Mouse (Mus musculus) olfactory bulb, adult 2 months (tissue): Measurements from ENCODE around the gene Tln1.

Experiments used
- CTCF ChIP-seq: fragments of 200-500 bp; IDR thresholded peaks from 2 replicates; pipeline ENCODE4 v1.5.1; 2012; ENCODE audit warnings: low read depth, mild to moderate bottlenecking, low read length, moderate library complexity; ENCODE audit not compliant: insufficient read depth
- POLR2A ChIP-seq: fragments of 200-500 bp; IDR thresholded peaks from 2 replicates; pipeline ENCODE4 v1.6.1; 2012; ENCODE audit warnings: mild to moderate bottlenecking, low read depth, low read length, moderate library complexity; ENCODE audit not compliant: insufficient read depth

DNA sequence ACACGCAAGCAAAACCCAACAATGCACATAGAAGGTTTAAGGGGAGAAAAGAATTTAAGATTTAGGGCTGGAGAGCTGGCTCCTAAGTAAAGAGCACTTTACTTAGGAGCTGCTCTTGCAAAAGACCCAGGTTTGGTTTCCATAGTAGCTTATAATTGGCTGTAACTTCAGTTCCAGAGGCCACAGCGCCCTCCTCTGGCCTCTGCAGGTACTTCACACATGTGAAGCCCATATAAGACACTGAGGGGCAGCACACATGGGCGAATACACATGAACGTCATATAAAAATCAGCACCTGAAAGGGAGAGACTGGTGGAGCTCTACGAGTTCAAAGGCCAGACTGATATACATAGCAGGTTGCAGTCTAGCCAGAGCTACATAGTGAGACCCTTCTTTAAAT, 34.6 kb downstream of the Tln1 start:
- no peak for TF ChIP-seq POLR2A
- no peak for TF ChIP-seq CTCF
